Mouse (Mus musculus): ENCODE results near the gene Dok5. TPM values are rescaled to one million over a fixed set of nuclear protein-coding genes. Genes with fewer than 3 reads are reported as not detected.

The Dok5 gene
- polyA plus RNA-seq (2014; fragmentation: Illumina TruSeq; extraction: RNeasy Lipid Tissue Mini Kit (QIAGEN cat#74804); ENCODE audit: low read depth, low replicate concordance) = 0.15 TPM

GRCm38 (mm10) chr2:170731632-170732561 lies at the start of gene Dok5:
Dok5 (plus strand) TSS chr2:170731807.

Other genes starting within 250 kb of the Dok5 start
- 36.5 TPM for gene Pfdn4, start 235.4 kb upstream of the Dok5 start, polyA plus RNA-seq (2014; fragmentation: Illumina TruSeq; extraction: RNeasy Lipid Tissue Mini Kit (QIAGEN cat#74804); ENCODE audit: low read depth, low replicate concordance)
- gene Cyp24a1, start 234.7 kb upstream of the Dok5 start, polyA plus RNA-seq (2014; fragmentation: Illumina TruSeq; extraction: RNeasy Lipid Tissue Mini Kit (QIAGEN cat#74804); ENCODE audit: low read depth, low replicate concordance) = 0.35 TPM
- gene 4930470P17Rik, start 129.8 kb upstream of the Dok5 start, polyA plus RNA-seq (2014; fragmentation: Illumina TruSeq; extraction: RNeasy Lipid Tissue Mini Kit (QIAGEN cat#74804); ENCODE audit: low read depth, low replicate concordance) = 5.5 TPM

All from testis, adult 10 weeks (tissue).